Mouse (Mus musculus): ENCODE data around the gene Bsn.

The Bsn gene

GRCm38 (mm10) chr9:108125731-108126130 lies 64.5 kb downstream of the Bsn start:
- no peak for DNase-seq (ENCODE audit: low spot score)

GRCm38 (mm10) chr9:108123916-108124315 lies 66.3 kb downstream of the Bsn start:
- no peak for DNase-seq (ENCODE audit: low spot score)

GRCm38 (mm10) chr9:108121170-108121969 lies 68.8 kb downstream of the Bsn start:
- no peak for DNase-seq (ENCODE audit: low spot score)

GRCm38 (mm10) chr9:108120671-108121070 lies 69.5 kb downstream of the Bsn start:
- no peak for DNase-seq (ENCODE audit: low spot score)

- no peak for DNase-seq (ENCODE audit: low spot score)
Measured at GRCm38 (mm10) chr9:108119891-108120411, 70.2 kb downstream of the Bsn start.

- DNase-seq (ENCODE audit: low spot score), result no peak
Measured at GRCm38 (mm10) chr9:108117143-108117542, 73.0 kb downstream of the Bsn start.

- DNase-seq (ENCODE audit: low spot score), result no peak
Measured at GRCm38 (mm10) chr9:108115290-108116077, 74.7 kb downstream of the Bsn start.

- DNase-seq (ENCODE audit: low spot score), result no peak
Measured at GRCm38 (mm10) chr9:108112719-108113340, 77.4 kb downstream of the Bsn start.

GRCm38 (mm10) chr9:108111593-108112121 lies 78.5 kb downstream of the Bsn start:
- DNase-seq (ENCODE audit: low spot score), result no peak

- DNase-seq (ENCODE audit: low spot score), result peak; percentile 29
Measured at GRCm38 (mm10) chr9:108111101-108111592, 79.0 kb downstream of the Bsn start.

- DNase-seq (ENCODE audit: low spot score), result no peak
Measured at GRCm38 (mm10) chr9:108110160-108110559, 80.0 kb downstream of the Bsn start.

GRCm38 (mm10) chr9:108107867-108108266 lies 82.3 kb downstream of the Bsn start:
- no peak for DNase-seq (ENCODE audit: low spot score)

GRCm38 (mm10) chr9:108106090-108106489 lies 84.1 kb downstream of the Bsn start:
- no peak for DNase-seq (ENCODE audit: low spot score)

GRCm38 (mm10) chr9:108105549-108105863 lies 84.7 kb downstream of the Bsn start:
- no peak for DNase-seq (ENCODE audit: low spot score)

- DNase-seq (ENCODE audit: low spot score), result peak; percentile 28
Measured at GRCm38 (mm10) chr9:108104766-108105548, 85.2 kb downstream of the Bsn start.

GRCm38 (mm10) chr9:108099619-108100018 lies 90.6 kb downstream of the Bsn start:
- no peak for DNase-seq (ENCODE audit: low spot score)

GRCm38 (mm10) chr9:108095949-108096712 lies 94.1 kb downstream of the Bsn start:
- no peak for DNase-seq (ENCODE audit: low spot score)

- DNase-seq (ENCODE audit: low spot score), result peak; percentile 85
Measured at GRCm38 (mm10) chr9:108095518-108095917, 94.7 kb downstream of the Bsn start.

GRCm38 (mm10) chr9:108094998-108095411 lies 95.2 kb downstream of the Bsn start:
- DNase-seq (ENCODE audit: low spot score), result no peak

GRCm38 (mm10) chr9:108094184-108094941 lies 95.8 kb downstream of the Bsn start, which contains the start of gene Apeh:
TSS of gene Apeh (minus strand) at chr9:108094606.
- DNase-seq (ENCODE audit: low spot score), result peak; percentile 97

Data from retina, embryonic 14.5 days (tissue).